Mouse (Mus musculus) thymus, postnatal 4 days (tissue): ENCODE results near the gene Ocln.
"Not testable (repeated sequence)": the region's sequence is repeated elsewhere in the genome, so short reads cannot be mapped to it uniquely, and the experiment has no call there.

Experiments
- DNase-seq: peaks from one replicate; pipeline ENCODE4 v3.0.0; 2021

The Ocln gene

GRCm38 (mm10) chr13:100491623-100492022 is 60.9 kb downstream of the Ocln start:
- DNase-seq = no peak

GRCm38 (mm10) chr13:100490424-100490823 is 62.1 kb downstream of the Ocln start:
- DNase-seq = no peak

DNA sequence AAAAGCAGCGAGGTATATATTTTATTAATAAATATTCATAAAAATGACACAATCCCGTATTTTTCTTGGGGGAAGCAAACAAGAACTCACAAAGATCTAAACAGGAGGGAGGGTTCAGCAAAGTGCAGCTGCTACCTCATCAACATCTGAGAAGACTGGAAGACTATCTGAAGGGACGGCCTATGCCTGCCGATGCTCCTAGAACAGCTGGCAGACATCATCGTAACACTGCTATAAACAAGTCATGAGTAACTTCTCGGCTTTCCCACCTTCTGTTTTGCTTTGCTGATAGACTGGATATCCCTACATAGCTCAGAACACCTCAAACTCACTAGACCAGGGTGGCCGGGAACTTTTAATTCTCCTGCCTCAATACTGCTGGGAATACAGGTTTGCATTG is 68.9 kb downstream of the Ocln start:
- DNase-seq = no peak

DNA sequence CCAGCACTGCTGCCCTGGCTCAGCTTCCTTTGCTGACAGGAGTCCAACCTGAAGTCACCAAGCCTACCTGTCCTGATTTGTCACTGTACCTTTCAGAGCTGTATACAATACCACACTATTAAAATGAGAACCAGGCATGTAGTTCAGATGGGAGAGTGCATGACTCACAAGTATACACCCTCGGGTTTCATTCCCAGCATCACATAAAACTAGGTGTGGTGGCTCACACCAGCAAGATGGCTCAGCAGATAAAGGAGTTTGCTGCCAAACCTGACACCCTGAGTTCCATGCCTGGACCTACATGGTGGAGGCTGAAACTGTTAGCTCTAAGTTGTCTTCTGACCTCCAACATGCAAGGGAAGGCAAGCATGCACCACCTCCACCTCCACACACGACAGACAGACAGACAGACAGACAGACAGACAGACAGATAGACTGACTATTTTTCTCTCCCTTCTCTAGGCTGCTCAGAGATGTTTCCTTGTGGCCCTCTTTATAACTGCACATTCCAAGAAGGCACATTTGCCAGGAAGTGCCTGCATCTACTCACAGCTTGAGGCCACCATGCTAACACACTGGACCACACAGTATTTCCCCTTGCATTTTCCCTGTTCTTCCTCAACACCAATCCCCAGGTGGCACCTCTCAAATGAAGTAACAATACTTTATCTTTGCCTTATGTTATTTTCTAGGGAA is 88.8 kb downstream of the Ocln start:
- DNase-seq = no peak

- no peak for DNase-seq
These were observed 91.2 kb downstream of the Ocln start for GRCm38 (mm10) chr13:100461336-100461735.

- DNase-seq = not testable (repeated sequence)
These were observed 99.9 kb downstream of the Ocln start, which contains the start of gene Naip1 for GRCm38 (mm10) chr13:100452415-100453127. Gene Naip1, minus strand, starts transcription at chr13:100452869.

DNA sequence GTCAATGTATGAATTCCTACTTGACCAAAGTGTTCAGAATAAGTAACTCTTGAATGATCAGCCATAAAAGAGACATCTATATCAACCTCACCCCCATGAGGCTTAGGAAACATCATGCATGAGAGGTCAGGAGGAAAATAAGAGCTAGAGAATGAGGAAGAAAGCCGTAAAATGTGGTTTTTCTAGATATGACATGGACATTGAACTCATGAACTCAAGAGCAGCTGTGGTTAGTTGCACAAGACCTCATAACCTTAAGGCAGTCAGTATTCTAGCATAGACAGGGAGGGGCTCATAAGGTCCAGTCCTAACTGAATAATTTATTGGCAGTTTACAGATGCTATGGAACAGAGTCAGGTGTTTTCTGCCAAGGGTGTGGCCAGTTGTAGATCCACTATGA is 103.0 kb downstream of the Ocln start:
- no peak for DNase-seq
